Mouse (Mus musculus) neural tube, embryonic 14.5 days (tissue): Measurements from ENCODE around the gene Cfap58. TPM values are rescaled to one million over a fixed set of nuclear protein-coding genes. Genes with fewer than 3 reads are reported as not detected.

Experiments
- ATAC-seq: fragments of 200-750 bp; cut with Nextera tagmentation; 2 replicates; pipeline ENCODE4 v1.8.0; 2017; ENCODE audit warnings: low read depth, mild to moderate bottlenecking, moderate TSS enrichment, moderate library complexity
- H3K27ac ChIP-seq: fragments of 300-500 bp; sonication (generic); 2 replicates; pipeline ENCODE4 v1.5.1; 2014; ENCODE audit warnings: low read depth, mild to moderate bottlenecking, control low read depth, low read length, moderate library complexity, mixed read lengths
- H3K27me3 ChIP-seq: fragments of 300-500 bp; sonication (generic); 2 replicates; pipeline ENCODE4 v1.6.1; 2014; ENCODE audit warnings: low read length; ENCODE audit not compliant: control insufficient read depth, insufficient read depth
- H3K36me3 ChIP-seq: fragments of 300-500 bp; sonication (generic); 2 replicates; pipeline ENCODE4 v1.6.1; 2014; ENCODE audit warnings: low read length, mixed read lengths; ENCODE audit not compliant: control insufficient read depth, insufficient read depth
- H3K4me1 ChIP-seq: fragments of 300-500 bp; sonication (generic); 2 replicates; pipeline ENCODE4 v1.6.1; 2014; ENCODE audit warnings: low read length; ENCODE audit not compliant: control insufficient read depth, insufficient read depth
- H3K4me2 ChIP-seq: fragments of 300-500 bp; sonication (generic); 2 replicates; pipeline ENCODE4 v1.6.1; 2014; ENCODE audit warnings: mild to moderate bottlenecking, low read depth, low read length, control low read depth
- H3K4me3 ChIP-seq: fragments of 300-500 bp; sonication (generic); 2 replicates; pipeline ENCODE4 v1.5.1; 2014; ENCODE audit warnings: low read depth, low read length, control low read depth, mixed read lengths
- H3K9ac ChIP-seq: fragments of 300-500 bp; sonication (generic); replicated peaks from 2 replicates; pipeline ENCODE4 v1.6.1; 2014; ENCODE audit warnings: low read depth, mild to moderate bottlenecking, control low read depth, low read length, mixed read lengths
- H3K9me3 ChIP-seq: fragments of 300-500 bp; sonication (generic); 2 replicates; pipeline ENCODE4 v1.6.1; 2016; ENCODE audit warnings: low read length; ENCODE audit not compliant: control insufficient read depth
- WGBS: fragments of 180-500 bp; shearing (Covaris S2); extraction: QIAGEN DNeasy Blood & Tissue Kit; methylation state at CpG from one replicate; pipeline ENCODE4 v1.1.7; 2014; 5-methylcytosine and 5-hydroxymethylcytosine counted together
- polyA plus RNA-seq: library from polyadenylated mRNA; unstranded; fragments of >200 nt; fragmentation: Nextera tagmentation; extraction: Ambion mirVana; gene quantifications from 2 replicates; pipeline ENCODE4 v1.2.1, GENCODE M21; 2014

The Cfap58 gene
- polyA plus RNA-seq, 1 experiment from 2014 or later = 0.64 TPM

GRCm38 (mm10) chr19:47910751-47911150 lies 26.7 kb upstream of the Cfap58 start:
- H3K4me3 ChIP-seq = no peak overlapping the region
- no peaks in the 10 kb centered on the region for H3K27me3 ChIP-seq
- 86% methylated on average over 4 of the region's 4 CpGs for WGBS
- H3K9me3 ChIP-seq = no peaks in the 10 kb centered on the region
- H3K4me1 ChIP-seq = peaks cover 6% of the 10 kb centered on the region; the same call in 1 of the 2 replicates
- ATAC-seq = no peak
- H3K36me3 ChIP-seq = no peaks in the 10 kb centered on the region
- H3K9ac ChIP-seq = no peak overlapping the region
- no peak overlapping the region for H3K4me2 ChIP-seq
- no peak overlapping the region; the same call in 1 of the 2 replicates for H3K27ac ChIP-seq

- Histone ChIP-seq H3K9me3 (no peaks in the 10 kb centered on the region), H3K4me2 (no peak overlapping the region), H3K27me3 (no peaks in the 10 kb centered on the region), H3K4me1 (peaks cover 17% of the 10 kb centered on the region), H3K4me3 (no peak overlapping the region), H3K27ac (no peak overlapping the region), H3K9ac (no peak overlapping the region), H3K36me3 (no peaks in the 10 kb centered on the region)
- no peak for ATAC-seq
- WGBS = 68% methylated on average over 7 of the region's 7 CpGs
These were observed 24.1 kb upstream of the Cfap58 start for GRCm38 (mm10) chr19:47913344-47913743.

- H3K4me2 ChIP-seq = no peak overlapping the region
- 93% methylated on average over 4 of the region's 4 CpGs for WGBS
- H3K4me3 ChIP-seq = no peak overlapping the region
- H3K27me3 ChIP-seq = no peaks in the 10 kb centered on the region
- no peak overlapping the region for H3K27ac ChIP-seq
- ATAC-seq = no peak
- peaks cover 17% of the 10 kb centered on the region for H3K4me1 ChIP-seq
- H3K9ac ChIP-seq = no peak overlapping the region
- no peaks in the 10 kb centered on the region for H3K36me3 ChIP-seq
- no peaks in the 10 kb centered on the region for H3K9me3 ChIP-seq
These were observed 23.3 kb upstream of the Cfap58 start for GRCm38 (mm10) chr19:47914191-47914590.

GRCm38 (mm10) chr19:47915251-47915650 lies 22.2 kb upstream of the Cfap58 start:
- Histone ChIP-seq H3K9ac (no peak overlapping the region), H3K36me3 (no peaks in the 10 kb centered on the region), H3K27ac (no peak overlapping the region), H3K4me3 (no peak overlapping the region), H3K27me3 (no peaks in the 10 kb centered on the region), H3K4me1 (peaks cover 11% of the 10 kb centered on the region), H3K9me3 (no peaks in the 10 kb centered on the region), H3K4me2 (no peak overlapping the region)
- ATAC-seq = no peak
- 89% methylated on average over 4 of the region's 4 CpGs for WGBS

- ATAC-seq = no peak
- peaks cover 11% of the 10 kb centered on the region for H3K4me1 ChIP-seq
- H3K9ac ChIP-seq = no peak overlapping the region
- H3K9me3 ChIP-seq = no peaks in the 10 kb centered on the region
- 11% methylated on average over 4 of the region's 4 CpGs for WGBS
- H3K27ac ChIP-seq = no peak overlapping the region
- peak overlapping the region; percentile 57 for H3K4me2 ChIP-seq
- H3K36me3 ChIP-seq = no peaks in the 10 kb centered on the region
- no peaks in the 10 kb centered on the region for H3K27me3 ChIP-seq
- peak overlapping the region; percentile 72; the same call in 1 of the 2 replicates for H3K4me3 ChIP-seq
These were observed 20.1 kb upstream of the Cfap58 start for GRCm38 (mm10) chr19:47917396-47917795.

GRCm38 (mm10) chr19:47918016-47918415 lies 19.5 kb upstream of the Cfap58 start:
- ATAC-seq = no peak
- Histone ChIP-seq H3K4me2 (peak overlapping the region; percentile 57), H3K36me3 (no peaks in the 10 kb centered on the region), H3K4me3 (peak overlapping the region; percentile 72), H3K9ac (peak overlapping the region; percentile 64), H3K27ac (no peak overlapping the region), H3K27me3 (no peaks in the 10 kb centered on the region), H3K4me1 (peaks cover 11% of the 10 kb centered on the region), H3K9me3 (no peaks in the 10 kb centered on the region)
- 12% methylated on average over 9 of the region's 9 CpGs for WGBS

GRCm38 (mm10) chr19:47918455-47919101 lies 18.9 kb upstream of the Cfap58 start:
- H3K4me1 ChIP-seq = peaks cover 11% of the 10 kb centered on the region
- H3K27me3 ChIP-seq = no peaks in the 10 kb centered on the region
- WGBS = under 1% methylated on average over 29 of the region's 29 CpGs
- peak overlapping the region; percentile 72 for H3K4me3 ChIP-seq
- ATAC-seq = peak; percentile 24
- H3K9me3 ChIP-seq = no peaks in the 10 kb centered on the region
- peak overlapping the region; percentile 76 for H3K27ac ChIP-seq
- no peaks in the 10 kb centered on the region for H3K36me3 ChIP-seq
- peak overlapping the region; percentile 64 for H3K9ac ChIP-seq
- H3K4me2 ChIP-seq = peak overlapping the region; percentile 57

GRCm38 (mm10) chr19:47919126-47919965 lies 18.1 kb upstream of the Cfap58 start, which contains the start of the genes Cfap43 and Itprip:
Gene Cfap43, minus strand, starts transcription at chr19:47919287.
Gene Itprip, minus strand, starts transcription at chr19:47919299.
- peak within 1 kb of the TSS; percentile 72 for H3K4me3 ChIP-seq
- peak within 1 kb of the TSS; percentile 64 for H3K9ac ChIP-seq
- ATAC-seq = peak; percentile 82
- no peaks in the 10 kb centered on the region for H3K27me3 ChIP-seq
- under 1% methylated on average over 48 of the region's 48 CpGs for WGBS
- H3K4me2 ChIP-seq = peak within 1 kb of the TSS; percentile 57
- no peaks in the 10 kb centered on the region for H3K36me3 ChIP-seq
- peak within 1 kb of the TSS; percentile 76 for H3K27ac ChIP-seq
- peaks cover 11% of the 10 kb centered on the region for H3K4me1 ChIP-seq
- no peaks in the 10 kb centered on the region for H3K9me3 ChIP-seq

- H3K9ac ChIP-seq = no peak overlapping the region; the same call in 1 of the 2 replicates
- peak overlapping the region; percentile 57 for H3K4me2 ChIP-seq
- ATAC-seq = 0 out of 2 replicates have a peak, but pooled peaks have one; percentile 1
- H3K27ac ChIP-seq = no peak overlapping the region; the same call in 1 of the 2 replicates
- H3K27me3 ChIP-seq = no peaks in the 10 kb centered on the region
- H3K9me3 ChIP-seq = no peaks in the 10 kb centered on the region
- 6% methylated on average over 8 of the region's 8 CpGs for WGBS
- peaks cover 11% of the 10 kb centered on the region for H3K4me1 ChIP-seq
- H3K4me3 ChIP-seq = no peak overlapping the region; the same call in 1 of the 2 replicates
- no peaks in the 10 kb centered on the region for H3K36me3 ChIP-seq
These were observed 17.5 kb upstream of the Cfap58 start for GRCm38 (mm10) chr19:47919966-47920375.
